Mouse (Mus musculus) adrenal gland (tissue): ENCODE results near the gene Kif7.

Experiments used
- intact Hi-C: fragments of 180-260 bp; cut with DNase I; formaldehyde crosslinking; loops from one replicate; pipeline ENCODE4 v1.15.1; 2025

The Kif7 gene

GRCm38 (mm10) chr7:79728219-79728618 is 12.7 kb upstream of the Kif7 start:
- intact Hi-C loops: loop anchor here (5.0 kb wide), 1 partner anchor 59 kb away; no protein-coding TSS in a partner anchor

GRCm38 (mm10) chr7:79727091-79727490 is 11.6 kb upstream of the Kif7 start:
- intact Hi-C loops: loop anchor here (2.0 to 5.0 kb wide), 2 partner anchors 60 to 116 kb away; no protein-coding TSS in a partner anchor

- intact Hi-C loops: loop anchor here (5.0 kb wide), 1 partner anchor 59 kb away; the partner anchor contains the start of gene Ticrr
Observed at GRCm38 (mm10) chr7:79721386-79721977, 6.0 kb upstream of the Kif7 start.

GRCm38 (mm10) chr7:79710831-79711230 is 4.7 kb downstream of the Kif7 start:
- intact Hi-C loops: no loop called here

- intact Hi-C loops: no loop called here
Observed at GRCm38 (mm10) chr7:79710130-79710607, 5.4 kb downstream of the Kif7 start.

GRCm38 (mm10) chr7:79705210-79705609 is 10.3 kb downstream of the Kif7 start:
- intact Hi-C loops: no loop called here

- intact Hi-C loops: no loop called here
Observed at GRCm38 (mm10) chr7:79702755-79703154, 12.8 kb downstream of the Kif7 start.

GRCm38 (mm10) chr7:79696495-79696894 is 19.0 kb downstream of the Kif7 start:
- intact Hi-C loops: no loop called here

- intact Hi-C loops: no loop called here
Observed at GRCm38 (mm10) chr7:79680231-79680630, 35.3 kb downstream of the Kif7 start.

- intact Hi-C loops: no loop called here
Observed at GRCm38 (mm10) chr7:79679186-79679585, 36.3 kb downstream of the Kif7 start.

- intact Hi-C loops: no loop called here
Observed at GRCm38 (mm10) chr7:79670900-79671604, 44.5 kb downstream of the Kif7 start.

GRCm38 (mm10) chr7:79666690-79667089 is 48.8 kb downstream of the Kif7 start:
- intact Hi-C loops: no loop called here

GRCm38 (mm10) chr7:79661253-79661890 is 54.1 kb downstream of the Kif7 start:
- intact Hi-C loops: loop anchor here (5.0 kb wide), 2 partner anchors 61 to 126 kb away; no protein-coding TSS in a partner anchor

GRCm38 (mm10) chr7:79660291-79661150 is 55.0 kb downstream of the Kif7 start:
- intact Hi-C loops: loop anchor here (5.0 kb wide), 2 partner anchors 62 to 127 kb away; no protein-coding TSS in a partner anchor

GRCm38 (mm10) chr7:79659578-79660290 is 55.8 kb downstream of the Kif7 start, which contains the start of gene Ticrr:
Gene Ticrr, plus strand, starts transcription at chr7:79660196.
- intact Hi-C loops: loop anchor here (5.0 kb wide), 2 partner anchors 63 to 128 kb away; no protein-coding TSS in a partner anchor

GRCm38 (mm10) chr7:79654586-79654985 is 60.9 kb downstream of the Kif7 start:
- intact Hi-C loops: no loop called here

GRCm38 (mm10) chr7:79654185-79654584 is 61.3 kb downstream of the Kif7 start:
- intact Hi-C loops: no loop called here

GRCm38 (mm10) chr7:79649005-79649404 is 66.5 kb downstream of the Kif7 start:
- intact Hi-C loops: loop anchor here (2.0 kb wide), 1 partner anchor 36 kb away; no protein-coding TSS in a partner anchor
